Mouse (Mus musculus) CH12.LX (cell line): ENCODE data around the gene Etv6. TPM values are rescaled to one million over a fixed set of nuclear protein-coding genes. Genes with fewer than 3 reads are reported as not detected.
A peak's percentile ranks its signal among the peaks of the same experiment; 100 is the strongest.

ENCODE experiments used
- DNase-seq: peaks from one replicate; pipeline ENCODE4 v3.0.0-alpha.2; 2013; ENCODE audit errors: extremely low read depth
- H3K27ac ChIP-seq: 2 replicates; pipeline ENCODE4 v1.5.1; 2012; ENCODE audit warnings: low read depth, mild to moderate bottlenecking, control low read depth, moderate library complexity; ENCODE audit not compliant: insufficient read depth
- H3K27me3 ChIP-seq: replicated peaks from 2 replicates; pipeline ENCODE3; 2012; ENCODE audit warnings: inconsistent platforms
- H3K36me3 ChIP-seq, 2 experiments: replicated peaks in 1 of 2; 2 replicates each; pipeline versions ENCODE3 to v1.6.1; 2012; ENCODE audit warnings: inconsistent platforms in 1 of 2, low read length in 1 of 2, mild to moderate bottlenecking in 1 of 2, mixed read lengths in 1 of 2, moderate library complexity in 1 of 2; ENCODE audit not compliant: control insufficient read depth in 1 of 2, insufficient read depth in 1 of 2
- H3K4me1 ChIP-seq, 2 experiments: 2 replicates each; pipeline ENCODE4 v1.6.1; 2012; ENCODE audit warnings: inconsistent platforms in 1 of 2, moderate library complexity in 1 of 2; ENCODE audit not compliant: insufficient read depth in 2 of 2, control insufficient read depth in 1 of 2
- H3K4me2 ChIP-seq: 2 replicates; pipeline ENCODE4 v1.6.1; 2012; ENCODE audit warnings: low read depth, mild to moderate bottlenecking, control low read depth; ENCODE audit not compliant: poor library complexity, insufficient read depth, severe bottlenecking
- H3K4me3 ChIP-seq, 3 experiments: fragments of 150-350 bp in 1 of 3; sonication (generic) in 1 of 3; replicated peaks in 1 of 3; 2 replicates each; pipeline versions ENCODE3 to v1.5.1; 2011 to 2012; ENCODE audit warnings: low read depth in 2 of 3, low read length in 2 of 3, mild to moderate bottlenecking in 2 of 3, moderate library complexity in 2 of 3, control low read depth in 1 of 3, improper control_type of control experiment in 1 of 3, inconsistent platforms in 1 of 3, mixed read lengths in 1 of 3; ENCODE audit not compliant: poor library complexity in 1 of 3
- H3K79me2 ChIP-seq: replicated peaks from 2 replicates; pipeline ENCODE4 v1.6.1; 2012; ENCODE audit warnings: mild to moderate bottlenecking, moderate library complexity; ENCODE audit not compliant: control insufficient read depth, poor library complexity, insufficient read depth, severe bottlenecking; ENCODE audit errors: extremely low read depth
- H3K9ac ChIP-seq: 2 replicates; pipeline ENCODE4 v1.6.1; 2012; ENCODE audit warnings: low read depth, mild to moderate bottlenecking, control low read depth, moderate library complexity; ENCODE audit not compliant: insufficient read depth
- H3K9me3 ChIP-seq: replicated peaks from 2 replicates; pipeline ENCODE3; 2012; ENCODE audit warnings: low read length, inconsistent platforms, mixed read lengths
- BHLHE40 ChIP-seq: IDR thresholded peaks from 2 replicates; pipeline ENCODE4 v1.6.1; 2011; ENCODE audit warnings: mild to moderate bottlenecking, low read depth, low read length, improper control_type of control experiment
- CHD2 ChIP-seq: IDR thresholded peaks from 2 replicates; pipeline ENCODE4 v1.6.1; 2011; ENCODE audit warnings: low read length, improper control_type of control experiment
- CTCF ChIP-seq, 2 experiments: IDR thresholded peaks in 1 of 2; conservative IDR thresholded peaks in 1 of 2; 2 replicates each; pipeline ENCODE4 v1.5.1; 2011 to 2012; ENCODE audit warnings: low read depth in 2 of 2, low read length in 2 of 2, improper control_type of control experiment in 1 of 2, inconsistent platforms in 1 of 2, mild to moderate bottlenecking in 1 of 2, moderate library complexity in 1 of 2
- E2F4 ChIP-seq: IDR thresholded peaks from 2 replicates; pipeline ENCODE4 v1.6.1; 2011; ENCODE audit warnings: low read depth, low read length, improper control_type of control experiment; ENCODE audit not compliant: insufficient replicate concordance
- EP300 ChIP-seq: IDR thresholded peaks from 2 replicates; pipeline ENCODE4 v1.6.1; 2011; ENCODE audit warnings: low read length, improper control_type of control experiment
- ETS1 ChIP-seq: conservative IDR thresholded peaks from 2 replicates; pipeline ENCODE4 v1.6.1; 2012; ENCODE audit warnings: low read depth, mild to moderate bottlenecking, inconsistent platforms, low read length, improper control_type of control experiment, moderate library complexity
- HCFC1 ChIP-seq: IDR thresholded peaks from 2 replicates; pipeline ENCODE4 v1.6.1; 2012; ENCODE audit warnings: low read depth, mild to moderate bottlenecking, inconsistent platforms, low read length, improper control_type of control experiment
- IRF4 ChIP-seq: IDR thresholded peaks from 2 replicates; pipeline ENCODE4 v1.6.1; 2014; ENCODE audit warnings: low read depth, mild to moderate bottlenecking, inconsistent platforms, low read length, improper control_type of control experiment
- JUN ChIP-seq: IDR thresholded peaks from 2 replicates; pipeline ENCODE4 v1.6.1; 2011; ENCODE audit warnings: low read depth, mild to moderate bottlenecking, low read length, improper control_type of control experiment, moderate library complexity; ENCODE audit not compliant: insufficient read depth
- JUND ChIP-seq: conservative IDR thresholded peaks from 2 replicates; pipeline ENCODE4 v1.6.1; 2011; ENCODE audit warnings: low read depth, low read length, improper control_type of control experiment
- MAFK ChIP-seq: IDR thresholded peaks from 2 replicates; pipeline ENCODE4 v1.6.1; 2011; ENCODE audit warnings: low read length, improper control_type of control experiment; ENCODE audit not compliant: insufficient replicate concordance
- MAX ChIP-seq: IDR thresholded peaks from 2 replicates; pipeline ENCODE4 v1.6.1; 2011; ENCODE audit warnings: low read length, improper control_type of control experiment
- MAZ ChIP-seq: IDR thresholded peaks from 2 replicates; pipeline ENCODE4 v1.6.1; 2012; ENCODE audit warnings: low read depth, mild to moderate bottlenecking, inconsistent platforms, low read length, improper control_type of control experiment, moderate library complexity
- MEF2A ChIP-seq: IDR thresholded peaks from 2 replicates; pipeline ENCODE4 v1.6.1; 2014; ENCODE audit warnings: low read depth, mild to moderate bottlenecking, inconsistent platforms, low read length, improper control_type of control experiment, borderline replicate concordance
- NRF1 ChIP-seq: IDR thresholded peaks from 2 replicates; pipeline ENCODE4 v1.6.1; 2014; ENCODE audit warnings: low read depth, mild to moderate bottlenecking, inconsistent platforms, low read length, improper control_type of control experiment, moderate library complexity
- PAX5 ChIP-seq: IDR thresholded peaks from 2 replicates; pipeline ENCODE4 v1.6.1; 2012; ENCODE audit warnings: low read length, inconsistent platforms, mixed read lengths
- POLR2AphosphoS2 ChIP-seq: IDR thresholded peaks from 2 replicates; pipeline ENCODE4 v1.6.1; 2011; ENCODE audit warnings: low read depth, low read length, improper control_type of control experiment
- RAD21 ChIP-seq: IDR thresholded peaks from 2 replicates; pipeline ENCODE4 v1.6.1; 2011; ENCODE audit warnings: low read depth, mild to moderate bottlenecking, low read length, improper control_type of control experiment, moderate library complexity
- RCOR1 ChIP-seq: conservative IDR thresholded peaks from 2 replicates; pipeline ENCODE4 v1.6.1; 2012; ENCODE audit warnings: low read depth, mild to moderate bottlenecking, inconsistent platforms, low read length, improper control_type of control experiment
- SIN3A ChIP-seq: IDR thresholded peaks from 2 replicates; pipeline ENCODE4 v1.6.1; 2012; ENCODE audit warnings: low read length, improper control_type of control experiment, inconsistent platforms
- SMC3 ChIP-seq: IDR thresholded peaks from 2 replicates; pipeline ENCODE4 v1.6.1; 2011; ENCODE audit warnings: low read depth, low read length, improper control_type of control experiment
- TBP ChIP-seq: conservative IDR thresholded peaks from 2 replicates; pipeline ENCODE4 v1.6.1; 2011; ENCODE audit warnings: low read depth, low read length, improper control_type of control experiment
- TCF12 ChIP-seq: IDR thresholded peaks from 2 replicates; pipeline ENCODE4 v1.6.1; 2014; ENCODE audit warnings: low read depth, mild to moderate bottlenecking, inconsistent platforms, low read length, improper control_type of control experiment
- USF1 ChIP-seq: IDR thresholded peaks from 2 replicates; pipeline ENCODE4 v1.6.1; 2014; ENCODE audit warnings: low read depth, mild to moderate bottlenecking, inconsistent platforms, low read length, improper control_type of control experiment
- USF2 ChIP-seq: conservative IDR thresholded peaks from 2 replicates; pipeline ENCODE4 v1.6.1; 2011; ENCODE audit warnings: low read depth, low read length, improper control_type of control experiment
- ZC3H11A ChIP-seq: IDR thresholded peaks from 2 replicates; pipeline ENCODE4 v1.6.1; 2012; ENCODE audit warnings: low read depth, mild to moderate bottlenecking, inconsistent platforms, low read length, improper control_type of control experiment
- ZNF384 ChIP-seq: IDR thresholded peaks from 2 replicates; pipeline ENCODE4 v1.6.1; 2012; ENCODE audit warnings: low read depth, low read length, improper control_type of control experiment, inconsistent platforms
- dilution Hi-C: fragments of 300-500 bp; cut with MboI; formaldehyde crosslinking; loops from 2 replicates; pipeline ENCODE4 v1.14.3; 2020; ENCODE audit warnings: low sequenced_read_pairs; ENCODE audit not compliant: extremely low pct_unique_long_range_greater_than_20kb, extremely low pct_ligation_motif_present
- in situ Hi-C: fragments of 300-500 bp; cut with MboI; formaldehyde crosslinking; loops from 3 replicates; pipeline ENCODE4 v1.14.3; 2019; ENCODE audit warnings: low sequenced_read_pairs, low pct_ligation_motif_present, low pct_unique_long_range_greater_than_20kb, mixed read lengths
- polyA plus RNA-seq: library from polyadenylated mRNA; unstranded; fragments of >175 nt; gene quantifications from 2 replicates; pipeline ENCODE4 v1.2.1, GENCODE M21; 2012; ENCODE audit warnings: low read depth; ENCODE audit not compliant: insufficient read length
- total RNA-seq, 2 experiments: library from RNA; depleted of rRNA; stranded (reverse); fragments of 300-350 nt in 1 of 2; fragments of >200 nt in 1 of 2; gene quantifications; 2 replicates each; pipeline ENCODE4 v1.2.3; 2012 to 2014

Etv6 gene
- total and polyA plus RNA-seq, 3 experiments = 7.6 to 29.5 (median 10.1) TPM

DNA sequence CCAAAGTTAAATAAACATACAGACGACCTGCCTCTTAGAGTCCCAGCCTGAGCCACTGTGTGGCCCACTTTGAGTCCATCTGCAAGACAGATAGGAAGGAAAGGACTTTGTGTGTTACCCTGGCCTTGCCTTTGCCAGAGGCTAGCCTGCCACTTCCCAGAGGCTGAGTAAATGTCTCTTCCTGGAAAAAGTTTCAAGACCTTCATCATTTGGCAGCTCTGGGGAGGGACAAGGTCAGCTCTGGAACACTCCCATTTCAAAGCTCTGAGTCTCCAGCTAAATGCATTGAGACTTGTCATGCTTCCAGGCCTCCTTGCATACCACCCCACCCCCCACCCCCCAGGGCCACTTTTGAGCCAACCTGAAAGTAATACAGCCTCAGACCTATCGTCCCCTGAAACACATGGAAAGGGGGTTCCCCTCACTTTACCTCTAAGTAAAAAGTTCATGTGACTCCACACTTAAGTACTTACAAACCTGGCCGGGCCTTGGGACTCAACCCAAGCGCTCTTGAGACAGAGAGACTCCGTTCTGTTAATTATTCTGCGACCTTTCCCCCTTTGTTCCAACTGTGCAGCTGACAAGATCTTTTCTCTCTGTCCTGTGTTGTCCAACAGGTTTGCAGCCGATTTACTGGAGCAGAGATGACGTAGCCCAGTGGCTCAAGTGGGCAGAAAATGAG is 186.9 kb downstream of the Etv6 start (continued):
- TF ChIP-seq EP300 = peak; percentile 64
- TF ChIP-seq IRF4 = peak; percentile 67
- TF ChIP-seq RAD21 = no peak
- TF ChIP-seq MAFK = 0 out of 2 replicates have a peak, but pooled peaks have one; percentile 24
- no peak for TF ChIP-seq HCFC1
- TF ChIP-seq, all 38 proteins: peak for 12

DNA sequence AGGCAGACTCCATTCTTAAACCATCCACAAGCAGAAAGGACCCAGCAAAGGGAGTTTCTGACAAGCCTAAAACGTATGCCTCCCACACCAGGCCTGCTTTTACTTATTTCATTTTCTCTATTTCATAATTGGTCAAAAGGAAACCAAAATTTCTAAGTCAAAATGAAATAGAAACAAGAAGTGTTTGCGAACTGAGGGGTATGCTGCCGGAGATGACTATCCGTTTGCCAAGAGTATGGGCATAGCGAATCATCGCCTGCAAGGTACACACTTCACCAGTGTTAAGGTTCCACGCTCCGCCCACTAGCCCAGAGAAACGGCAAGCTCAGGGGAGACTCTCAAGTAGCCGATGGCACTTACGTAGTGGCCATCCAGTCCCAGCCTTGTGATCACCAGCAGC is 190.1 kb downstream of the Etv6 start:
- no peaks in the 10 kb centered on the region for H3K27me3 ChIP-seq
- no peak overlapping the region for H3K27ac ChIP-seq
- H3K4me3 ChIP-seq = no peak overlapping the region
- no peak overlapping the region for H3K9ac ChIP-seq
- H3K4me2 ChIP-seq = peak overlapping the region; percentile 16; the same call in 1 of the 2 replicates
- peak; percentile 45 for DNase-seq
- H3K36me3 ChIP-seq = peaks cover 13 to 76% of the 10 kb centered on the region in 2 experiments
- peaks cover 24 to 59% of the 10 kb centered on the region in 2 experiments for H3K4me1 ChIP-seq
- dilution Hi-C loops = no loop called here
- H3K79me2 ChIP-seq = no peaks in the 10 kb centered on the region
- TF ChIP-seq BHLHE40 (peak; percentile 88), MEF2A (peak; percentile 78), JUN (peak; percentile 74), MAFK (0 out of 2 replicates have a peak, but pooled peaks have one; percentile 47), USF2 (no peak), NRF1 (no peak), MAX (peak; percentile 47; the same call in 1 of the 2 replicates), ETS1 (peak; percentile 86), CHD2 (peak; percentile 55; the same call in 1 of the 2 replicates), TBP (no peak), PAX5 (no peak), TCF12 (peak; percentile 80), EP300 (peak; percentile 90), E2F4 (no peak), POLR2AphosphoS2 (no peak), SMC3 (peak; percentile 7; the same call in 1 of the 2 replicates), USF1 (no peak), ZC3H11A (no peak), RCOR1 (peak; percentile 75; the same call in 1 of the 2 replicates), MAZ (peak; percentile 61; the same call in 1 of the 2 replicates), JUND (peak; percentile 74; the same call in 1 of the 2 replicates), ZNF384 (no peak), CTCF (conservative IDR thresholded peaks at IDR 0.05 in 1 of 2, IDR thresholded peaks at IDR 0.05 in 1 of 2; ENCODE audit: low read depth in 2 of 2, low read length in 2 of 2) (no peak), SIN3A (peak; percentile 59; the same call in 1 of the 2 replicates), IRF4 (peak; percentile 93)
- no peaks in the 10 kb centered on the region for H3K9me3 ChIP-seq
- in situ Hi-C loops = no loop called here
